Mouse (Mus musculus) layer of hippocampus, adult 2 months (tissue): ENCODE results near the gene Gm21800. TPM values are rescaled to one million over a fixed set of nuclear protein-coding genes. Genes with fewer than 3 reads are reported as not detected.
"Not testable (repeated sequence)": the region's sequence is repeated elsewhere in the genome, so short reads cannot be mapped to it uniquely, and the experiment has no call there.

ENCODE experiments used
- DNase-seq, 2 experiments: peaks; one replicate each; pipeline ENCODE4 v3.0.0; 2022; ENCODE audit warnings: low spot score in 2 of 2
- H3K27ac ChIP-seq: fragments of 200-600 bp; 2 replicates; pipeline ENCODE4 v1.8.1; 2022
- H3K4me3 ChIP-seq: fragments of 200-600 bp; 2 replicates; pipeline ENCODE4 v1.8.1; 2022; ENCODE audit warnings: mild to moderate bottlenecking
- long read RNA-seq, 2 experiments: library from polyadenylated mRNA; stranded (forward); transcript quantifications; one replicate each; pipeline ENCODE4 v2.0.0; 2021; ENCODE audit warnings: borderline mapping rate in 2 of 2
- total RNA-seq, 2 experiments: library from RNA; stranded (reverse); gene quantifications; 2 replicates each; pipeline ENCODE4 v1.2.3; 2021

The Gm21800 gene
- not detected for total RNA-seq
- long read RNA-seq, experiment 1: 0 reads
- long read RNA-seq, experiment 2: 0 reads

DNA sequence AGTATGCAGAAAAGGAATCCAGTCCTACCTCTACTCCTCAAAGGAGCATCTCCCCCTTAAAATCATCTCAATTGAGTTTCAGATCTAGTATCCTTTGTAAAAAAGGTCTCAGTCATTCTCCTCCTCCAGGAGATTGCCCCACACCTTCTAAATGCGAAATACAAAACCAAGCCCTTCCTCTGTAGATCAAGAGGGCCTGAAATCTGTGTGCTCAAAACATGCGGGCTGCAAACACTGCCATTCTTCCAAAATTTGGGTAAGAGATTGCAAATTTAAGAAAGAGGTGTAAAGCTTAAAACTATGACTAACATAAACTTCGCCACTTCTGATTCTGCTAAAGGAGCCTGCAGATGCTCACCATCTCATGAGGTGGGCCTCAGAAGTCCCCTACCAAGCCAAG lies at the start of gene Gm21800:
Gm21800 (plus strand) TSS at position 301 of the 400 bp plus-strand sequence.
- H3K27ac ChIP-seq, DNase-seq, H3K4me3 ChIP-seq: not testable (repeated sequence)
